Mouse (Mus musculus) bone marrow, adult 2 months (tissue): ENCODE results near the gene Map2k2. TPM values are rescaled to one million over a fixed set of nuclear protein-coding genes. Genes with fewer than 3 reads are reported as not detected.
A peak's percentile ranks its signal among the peaks of the same experiment; 100 is the strongest.

ENCODE experiments used
- H3K27ac ChIP-seq: fragments of 200-500 bp; 2 replicates; pipeline ENCODE4 v1.5.1; 2012; ENCODE audit warnings: low read depth, mild to moderate bottlenecking, control low read depth, inconsistent platforms, low read length; ENCODE audit not compliant: control insufficient read depth, poor library complexity, insufficient read depth
- H3K4me1 ChIP-seq: fragments of 200-500 bp; 2 replicates; pipeline ENCODE4 v1.6.1; 2011; ENCODE audit warnings: low read length; ENCODE audit not compliant: control insufficient read depth, insufficient read depth
- H3K4me3 ChIP-seq: fragments of 200-500 bp; replicated peaks from 2 replicates; pipeline ENCODE3; 2011; ENCODE audit warnings: mild to moderate bottlenecking, low read depth, low read length, control low read depth; ENCODE audit not compliant: control insufficient read depth
- CTCF ChIP-seq: fragments of 200-500 bp; IDR thresholded peaks from 2 replicates; pipeline ENCODE4 v1.5.1; 2011; ENCODE audit warnings: low read length, control low read depth; ENCODE audit not compliant: control insufficient read depth, insufficient read depth
- POLR2A ChIP-seq: fragments of 200-500 bp; IDR thresholded peaks from 2 replicates; pipeline ENCODE4 v1.6.1; 2011; ENCODE audit warnings: low read depth, mild to moderate bottlenecking, control low read depth, low read length, borderline replicate concordance; ENCODE audit not compliant: control insufficient read depth
- WGBS: fragments of 180-500 bp; shearing (Covaris S2); methylation state at CpG from one replicate; pipeline ENCODE4 v1.1.7; 2018; 5-methylcytosine and 5-hydroxymethylcytosine counted together
- polyA plus RNA-seq: library from polyadenylated mRNA; stranded (reverse); fragments of >200 nt; gene quantifications from 2 replicates; pipeline ENCODE4 v1.2.4, GENCODE M21; 2011; ENCODE audit warnings: low replicate concordance; ENCODE audit not compliant: missing spikeins, insufficient read depth, insufficient read length

Map2k2 gene
- polyA plus RNA-seq, 1 experiment, result 108 TPM

GRCm38 (mm10) chr10:81120650-81121049, 14.9 kb downstream of the Map2k2 start:
- no peaks in the 10 kb centered on the region for H3K4me1 ChIP-seq
- no peak overlapping the region for H3K27ac ChIP-seq
- no peak overlapping the region for H3K4me3 ChIP-seq
- WGBS, result 90% methylated on average over 7 of the region's 7 CpGs
- TF ChIP-seq POLR2A (no peak), CTCF (no peak)

DNA sequence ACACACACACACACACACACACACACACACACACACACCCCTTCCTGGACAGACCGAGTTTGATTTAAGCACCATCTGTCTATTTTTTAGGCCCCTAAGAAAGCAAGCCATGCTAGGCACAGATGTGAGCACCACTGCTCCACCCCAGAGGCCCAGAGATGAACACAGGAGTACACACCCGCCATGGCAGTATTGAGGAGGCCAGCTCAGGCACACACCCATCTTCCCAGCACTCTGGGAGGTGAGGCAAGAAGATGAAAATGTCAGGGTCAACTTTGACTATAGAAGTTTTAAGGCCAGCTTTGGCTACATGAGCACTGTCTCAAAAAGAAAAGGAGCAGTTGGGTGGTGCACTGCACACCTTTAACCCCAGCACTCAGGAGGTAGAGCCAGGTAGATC, 17.2 kb downstream of the Map2k2 start:
- WGBS, result 74% methylated on average over 2 of the region's 2 CpGs

GRCm38 (mm10) chr10:81123500-81123899, 17.8 kb downstream of the Map2k2 start:
- no peak for TF ChIP-seq POLR2A
- no peak for TF ChIP-seq CTCF
- 75% methylated on average over 11 of the region's 11 CpGs for WGBS
- peaks cover under 1% of the 10 kb centered on the region; the same call in 1 of the 2 replicates for H3K4me1 ChIP-seq
- H3K4me3 ChIP-seq, result no peak overlapping the region
- no peak overlapping the region for H3K27ac ChIP-seq

More for the DNA sequence above, 17.2 kb downstream of the Map2k2 start:
- Histone ChIP-seq H3K4me3 (no peak overlapping the region), H3K4me1 (no peaks in the 10 kb centered on the region; the same call in 1 of the 2 replicates), H3K27ac (no peak overlapping the region)
- TF ChIP-seq CTCF (no peak), POLR2A (no peak)

- TF ChIP-seq CTCF, result no peak
- TF ChIP-seq POLR2A, result peak; percentile 72; the same call in 1 of the 2 replicates
- Histone ChIP-seq H3K4me3 (peak overlapping the region; percentile 59), H3K27ac (peak overlapping the region; percentile 99), H3K4me1 (peaks cover 7% of the 10 kb centered on the region)
- WGBS, result under 1% methylated on average over 16 of the region's 16 CpGs
Measured at GRCm38 (mm10) chr10:81134181-81134587, 28.5 kb downstream of the Map2k2 start.

GRCm38 (mm10) chr10:81134966-81135681, 29.4 kb downstream of the Map2k2 start, which contains the start of gene Zbtb7a:
TSS of gene Zbtb7a (plus strand) at chr10:81135220.
- Histone ChIP-seq H3K27ac (peak within 1 kb of the TSS; percentile 99), H3K4me3 (peak within 1 kb of the TSS; percentile 83), H3K4me1 (peaks cover 9% of the 10 kb centered on the region)
- 1% methylated on average over 41 of the region's 41 CpGs for WGBS
- no peak for TF ChIP-seq CTCF
- TF ChIP-seq POLR2A, result peak; percentile 47; the same call in 1 of the 2 replicates

- Histone ChIP-seq H3K4me3 (peak overlapping the region; percentile 83), H3K4me1 (peaks cover 9% of the 10 kb centered on the region), H3K27ac (peak overlapping the region; percentile 99)
- TF ChIP-seq POLR2A (peak; percentile 87), CTCF (no peak; the same call in 1 of the 2 replicates)
- under 1% methylated on average over 84 of the region's 86 CpGs for WGBS
Measured at GRCm38 (mm10) chr10:81135831-81136705, 30.4 kb downstream of the Map2k2 start.

DNA sequence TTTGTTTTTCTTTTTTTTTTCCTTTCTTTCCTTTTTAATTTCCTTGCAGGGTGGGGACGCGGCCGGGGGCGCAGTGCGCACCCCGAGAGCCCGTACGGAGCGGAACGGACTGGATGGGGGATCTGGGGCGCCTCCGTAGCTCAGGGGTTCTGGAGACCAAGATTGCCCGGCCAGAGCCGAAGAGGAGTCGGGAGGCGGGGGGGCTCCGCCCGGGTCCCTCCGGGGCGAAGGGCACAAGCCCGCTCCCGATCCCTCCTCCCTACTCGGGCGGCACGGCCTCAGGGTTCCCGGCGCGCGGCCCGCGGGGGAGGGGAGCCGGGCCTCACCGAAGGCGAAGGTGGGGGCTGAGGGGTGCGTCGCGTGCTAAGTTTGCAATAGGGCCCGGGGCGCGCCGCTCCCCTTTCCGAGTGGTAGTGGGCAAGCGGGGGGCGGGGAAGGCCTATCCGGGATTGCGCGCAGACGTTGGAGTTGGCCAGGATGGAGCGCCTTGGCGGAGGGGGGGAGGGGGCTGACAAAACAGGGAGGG, 31.1 kb downstream of the Map2k2 start:
- TF ChIP-seq CTCF (no peak), POLR2A (no peak)
- H3K4me3 ChIP-seq, result peak overlapping the region; percentile 83
- H3K27ac ChIP-seq, result peak overlapping the region; percentile 99
- peaks cover 12% of the 10 kb centered on the region for H3K4me1 ChIP-seq
- 1% methylated on average over 49 of the region's 50 CpGs for WGBS
